14 mouse cellular contexts compared by ENCODE assay signal in genomic region chr11:102258095-102258494, GRCm38 (mm10). TPM values are rescaled to one million over a fixed set of nuclear protein-coding genes. Genes with fewer than 3 reads are reported as not detected.
"Had no signal": no experiment of that assay in that cellular context is flagged by ENCODE, and none has a peak within 500 bp of the region (broad histone marks: within the 10 kb centered on the region; RNA-seq: fewer than 3 reads in every experiment).

No protein-coding gene starts in this region.

- H3K4me3 ChIP-seq: layer of hippocampus, adult 2 months; liver, embryonic 15.5 days; midbrain, embryonic 13.5 days had no signal

- DNase-seq: kidney, adult 11 months; kidney, adult 9 months; lung, adult 2 months; spleen, adult 18-20 months; thymus, postnatal 36 days had no signal

- H3K4me2 ChIP-seq: liver, embryonic 15.5 days; midbrain, embryonic 13.5 days had no signal

- H3K9me3 ChIP-seq: liver, embryonic 15.5 days; midbrain, embryonic 13.5 days had no signal

- H3K27ac ChIP-seq: kidney, postnatal 0 days; layer of hippocampus, adult 2 months; liver, embryonic 15.5 days; midbrain, embryonic 13.5 days had no signal

- H3K9ac ChIP-seq: liver, embryonic 15.5 days; midbrain, embryonic 13.5 days had no signal

- ATAC-seq: midbrain, embryonic 13.5 days had no signal

- H3K27me3 ChIP-seq: liver, embryonic 15.5 days; midbrain, embryonic 13.5 days had no signal

RNA-seq across cellular contexts. Expression of gene BC030867, which starts 9.4 kb away (rescaled TPM):
- total RNA-seq: liver, adult 2 months; neutrophil, adult 5-6 weeks had no signal

RNA-seq across cellular contexts. Expression of gene Asb16, which starts 10.4 kb away (rescaled TPM):
- total RNA-seq: neutrophil, adult 5-6 weeks had no signal
- polyA plus RNA-seq: kidney, postnatal 0 days; lung, postnatal 0 days; midbrain, embryonic 13.5 days; neural tube, embryonic 11.5 days; stomach, embryonic 14.5 days had no signal
